Mouse (Mus musculus) midbrain, postnatal 0 days (tissue): ENCODE measurements around the gene Yars. TPM values are rescaled to one million over a fixed set of nuclear protein-coding genes. Genes with fewer than 3 reads are reported as not detected.
"Not testable (repeated sequence)": the region's sequence is repeated elsewhere in the genome, so short reads cannot be mapped to it uniquely, and the experiment has no call there.

ENCODE experiments used
- ATAC-seq: fragments of 200-750 bp; cut with Nextera tagmentation; 2 replicates; pipeline ENCODE4 v1.8.0; 2017; ENCODE audit warnings: moderate number of reproducible peaks, mild to moderate bottlenecking, moderate TSS enrichment, moderate library complexity; ENCODE audit not compliant: low FRiP score
- DNase-seq: peaks from one replicate; pipeline ENCODE4 v3.0.0-alpha.2; 2015; ENCODE audit warnings: low spot score
- H3K27ac ChIP-seq: fragments of 300-500 bp; sonication (generic); 2 replicates; pipeline ENCODE4 v1.5.1; 2014; ENCODE audit warnings: low read depth, mild to moderate bottlenecking, low read length, mixed read lengths
- H3K27me3 ChIP-seq: fragments of 300-500 bp; sonication (generic); 2 replicates; pipeline ENCODE4 v1.6.1; 2014; ENCODE audit warnings: low read length, control low read depth, mixed read lengths; ENCODE audit not compliant: insufficient read depth
- H3K36me3 ChIP-seq: fragments of 300-500 bp; sonication (generic); 2 replicates; pipeline ENCODE4 v1.6.1; 2014; ENCODE audit warnings: low read length, control low read depth, mixed read lengths; ENCODE audit not compliant: insufficient read depth
- H3K4me1 ChIP-seq: fragments of 300-500 bp; sonication (generic); 2 replicates; pipeline ENCODE4 v1.6.1; 2014; ENCODE audit warnings: mild to moderate bottlenecking, control low read depth, antibody characterized with exemption, low read length, mixed read lengths; ENCODE audit not compliant: insufficient read depth
- H3K4me2 ChIP-seq: fragments of 300-500 bp; sonication (generic); 2 replicates; pipeline ENCODE4 v1.6.1; 2014; ENCODE audit warnings: low read depth, mild to moderate bottlenecking, low read length, mixed read lengths; ENCODE audit not compliant: poor library complexity, severe bottlenecking
- H3K4me3 ChIP-seq: fragments of 300-500 bp; sonication (generic); 2 replicates; pipeline ENCODE4 v1.5.1; 2014; ENCODE audit warnings: low read depth, mild to moderate bottlenecking, low read length, moderate library complexity
- H3K9ac ChIP-seq: fragments of 300-500 bp; sonication (generic); replicated peaks from 2 replicates; pipeline ENCODE4 v1.6.1; 2014; ENCODE audit warnings: mild to moderate bottlenecking, low read length, moderate library complexity, mixed read lengths; ENCODE audit not compliant: poor library complexity, severe bottlenecking
- H3K9me3 ChIP-seq: fragments of 300-500 bp; sonication (generic); 2 replicates; pipeline ENCODE4 v1.6.1; 2016; ENCODE audit warnings: low read length, control low read depth
- CTCF ChIP-seq: IDR thresholded peaks from 2 replicates; pipeline ENCODE4 v1.5.1; 2016; ENCODE audit warnings: antibody characterized with exemption, mild to moderate bottlenecking
- WGBS: fragments of 180-500 bp; shearing (Covaris S2); extraction: QIAGEN DNeasy Blood & Tissue Kit; methylation state at CpG from one replicate; pipeline ENCODE4 v1.1.7; 2014; 5-methylcytosine and 5-hydroxymethylcytosine counted together
- polyA plus RNA-seq: library from polyadenylated mRNA; unstranded; fragments of >200 nt; fragmentation: Nextera tagmentation; extraction: Ambion mirVana; gene quantifications from 2 replicates; pipeline ENCODE4 v1.2.1, GENCODE M21; 2015
- total RNA-seq: library from RNA; depleted of rRNA; stranded (reverse); fragments of >200 nt; gene quantifications from 2 replicates; pipeline ENCODE4 v1.2.3, GENCODE M21; 2014

Yars gene
- total and polyA plus RNA-seq, 2 experiments from 2014 or later: 66.8 to 111 TPM

DNA sequence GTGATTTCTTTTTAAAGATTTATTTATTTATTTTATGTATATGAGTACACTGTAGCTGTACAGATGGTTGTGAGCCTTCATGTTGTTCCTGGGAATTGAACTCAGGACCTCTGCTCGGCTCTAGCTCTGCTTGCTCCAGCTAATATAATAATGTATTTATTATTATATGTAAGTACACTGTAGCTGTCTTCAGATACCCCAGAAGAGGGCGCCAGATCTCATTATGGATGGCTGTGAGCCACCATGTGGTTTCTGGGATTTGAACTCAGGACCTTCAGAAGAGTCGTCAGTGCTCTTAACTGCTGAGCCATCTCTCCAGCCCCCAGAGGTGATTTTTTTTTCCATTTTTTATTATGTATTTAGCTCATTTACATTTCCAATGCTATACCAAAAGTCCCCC lies 22.9 kb downstream of the Yars start:
- peak; percentile 60 for TF ChIP-seq CTCF
- H3K36me3 ChIP-seq: peaks cover 69% of the 10 kb centered on the region
- H3K27ac ChIP-seq, H3K9me3 ChIP-seq, ATAC-seq, H3K4me1 ChIP-seq, H3K27me3 ChIP-seq, H3K4me3 ChIP-seq, H3K4me2 ChIP-seq, H3K9ac ChIP-seq, DNase-seq: not testable (repeated sequence)
- WGBS: 71% methylated on average over 3 of the region's 3 CpGs

DNA sequence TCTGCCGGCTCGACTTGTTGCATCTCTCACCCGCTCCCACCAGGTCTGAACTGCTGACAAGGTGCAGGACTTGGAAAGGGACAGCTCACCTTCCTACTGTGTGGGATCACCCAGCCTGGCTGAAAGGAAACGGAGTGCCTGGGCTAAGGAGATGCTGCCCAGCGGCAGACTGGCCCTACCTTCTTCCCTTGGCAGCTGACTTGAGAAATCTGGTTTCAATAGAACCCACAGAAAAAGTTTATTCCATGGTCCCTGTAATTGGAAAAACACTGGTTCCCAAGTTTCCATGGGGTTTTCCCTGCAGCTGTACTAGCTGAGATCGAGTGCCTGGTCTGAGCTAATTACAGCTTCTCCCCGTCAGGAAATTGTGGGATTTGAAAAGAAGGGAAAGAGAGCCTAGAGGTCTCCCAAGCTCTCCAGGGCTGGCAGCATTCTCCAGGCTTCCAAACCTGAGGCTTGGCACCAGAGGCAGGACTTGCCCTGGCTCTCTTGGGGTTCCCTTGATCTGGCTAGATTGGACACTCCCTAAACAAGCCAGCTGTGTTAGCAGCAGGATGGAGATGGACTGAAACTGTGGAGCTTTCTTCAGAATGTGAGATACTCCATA lies 29.1 kb downstream of the Yars start:
- Histone ChIP-seq H3K9ac (no peak overlapping the region), H3K4me1 (no peaks in the 10 kb centered on the region), H3K9me3 (no peaks in the 10 kb centered on the region), H3K27ac (no peak overlapping the region), H3K4me2 (no peak overlapping the region), H3K27me3 (no peaks in the 10 kb centered on the region), H3K36me3 (peaks cover 85% of the 10 kb centered on the region), H3K4me3 (no peak overlapping the region)
- TF ChIP-seq CTCF: no peak
- WGBS: 87% methylated on average over 7 of the region's 7 CpGs
- no peak for ATAC-seq
- DNase-seq: no peak

DNA sequence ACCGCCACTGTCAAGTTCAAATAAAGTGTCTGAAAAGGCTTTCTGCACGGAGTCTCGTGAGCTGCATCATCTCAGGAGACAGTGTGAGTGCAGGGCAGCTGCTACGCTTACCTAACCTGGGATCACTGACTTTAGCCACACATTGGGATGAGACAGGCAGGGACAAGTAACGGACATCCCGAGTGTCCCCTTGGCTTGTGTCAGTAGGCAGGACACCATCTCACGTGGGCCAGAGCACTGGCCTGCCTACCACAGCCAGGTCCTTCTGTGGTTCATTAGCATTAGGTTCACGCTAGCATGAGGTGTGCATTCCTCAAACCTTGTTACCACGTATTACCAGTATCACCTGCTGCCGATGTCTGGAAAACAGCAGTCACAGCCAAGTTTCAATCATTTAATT lies 29.6 kb downstream of the Yars start:
- no peak for ATAC-seq
- TF ChIP-seq CTCF: no peak

DNA sequence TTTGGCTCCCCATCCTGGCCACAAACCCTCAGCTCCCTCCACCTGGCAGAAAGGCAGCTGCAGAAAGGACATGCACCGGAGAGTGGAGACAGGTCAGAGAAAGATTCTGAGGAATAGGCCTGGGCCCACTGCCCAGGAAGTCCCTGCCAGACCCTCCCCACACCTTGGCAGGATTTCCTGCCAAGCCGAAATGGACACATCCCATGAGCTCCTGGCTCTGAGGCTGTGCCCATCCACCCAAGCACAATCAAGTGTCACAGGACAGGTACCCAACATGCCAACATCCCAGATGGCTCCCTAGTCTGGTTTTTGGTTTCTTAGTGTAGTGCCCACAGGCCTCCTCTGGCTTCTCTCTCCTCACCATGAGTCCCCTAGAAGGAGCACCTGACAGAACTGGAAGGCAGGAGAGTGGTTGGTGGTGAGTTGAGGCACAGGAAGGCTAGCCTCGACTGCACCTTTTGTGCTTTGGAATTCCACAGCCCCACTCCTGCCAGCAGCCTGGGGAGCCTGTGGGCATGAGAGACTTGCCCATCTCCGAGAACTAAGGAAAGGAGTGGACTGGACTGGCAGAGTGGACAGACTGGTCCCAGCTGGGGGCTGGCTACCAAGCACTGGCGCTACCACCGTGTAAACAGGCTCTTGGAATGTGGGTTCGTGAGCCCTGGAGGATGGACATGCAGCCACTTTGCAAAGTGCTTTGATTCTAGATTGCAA lies 31.0 kb downstream of the Yars start:
- Histone ChIP-seq H3K27ac (no peak overlapping the region), H3K36me3 (peaks cover 85% of the 10 kb centered on the region)

More for the DNA sequence above, 29.6 kb downstream of the Yars start:
- no peak overlapping the region for H3K9ac ChIP-seq
- DNase-seq: no peak
- no peak overlapping the region for H3K27ac ChIP-seq
- WGBS: 83% methylated on average over 10 of the region's 10 CpGs
- no peak overlapping the region for H3K4me2 ChIP-seq
- no peaks in the 10 kb centered on the region for H3K4me1 ChIP-seq
- H3K4me3 ChIP-seq: no peak overlapping the region
- H3K9me3 ChIP-seq: no peaks in the 10 kb centered on the region
- H3K36me3 ChIP-seq: peaks cover 83% of the 10 kb centered on the region
- no peaks in the 10 kb centered on the region for H3K27me3 ChIP-seq

DNA sequence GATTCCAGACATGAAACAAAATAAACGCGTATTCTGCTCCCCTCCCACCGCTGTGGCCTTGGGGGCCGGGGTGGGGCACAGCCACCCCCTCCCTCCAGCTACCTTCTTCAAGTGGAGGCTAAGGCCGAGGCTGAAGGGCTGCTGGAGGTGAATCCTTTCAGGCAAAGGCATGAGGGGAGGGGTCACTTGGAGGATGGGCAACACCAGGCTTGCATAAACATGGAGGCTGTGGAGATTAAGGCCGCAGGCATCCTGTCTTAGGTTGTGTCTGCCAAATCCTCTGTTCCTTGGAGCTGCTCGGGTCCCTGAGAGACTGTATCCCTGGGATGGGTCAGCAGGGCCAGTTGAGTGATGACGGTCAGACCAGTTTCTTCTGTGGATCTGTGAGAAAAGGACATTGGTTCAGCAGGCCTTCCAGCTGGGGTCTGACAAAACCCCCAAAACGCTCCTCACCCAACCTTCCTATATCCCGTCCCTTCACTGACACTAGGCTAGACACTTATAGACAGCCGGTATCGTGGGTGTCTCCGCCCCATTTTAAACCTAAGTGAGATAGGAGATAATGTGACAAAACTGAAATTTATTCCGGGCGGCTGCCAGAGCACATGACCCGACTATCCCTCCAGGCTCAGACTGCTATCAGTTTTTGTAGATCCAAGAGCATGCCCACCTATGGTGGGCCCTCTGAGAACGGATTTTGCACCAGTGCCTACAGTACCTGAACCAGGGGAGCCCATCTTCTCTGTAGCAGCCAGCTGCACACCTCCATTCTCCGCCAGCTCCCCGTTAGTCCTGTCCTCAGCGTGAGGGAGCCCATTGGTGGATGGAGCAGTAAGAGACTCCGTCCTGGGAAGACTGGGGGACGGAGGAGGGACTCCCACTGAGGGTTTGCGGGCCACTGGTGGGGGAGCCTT lies 31.8 kb downstream of the Yars start:
- ATAC-seq (no peak), DNase-seq (no peak)
- no peak overlapping the region for H3K4me2 ChIP-seq
- no peak for TF ChIP-seq CTCF
- no peak overlapping the region for H3K4me3 ChIP-seq
- peaks cover 79% of the 10 kb centered on the region for H3K36me3 ChIP-seq
- peaks cover 7% of the 10 kb centered on the region; the same call in 1 of the 2 replicates for H3K4me1 ChIP-seq
- 0 out of 2 replicates have a peak overlapping the region, but pooled peaks have one; percentile 19 for H3K9ac ChIP-seq
- no peaks in the 10 kb centered on the region for H3K9me3 ChIP-seq
- no peak overlapping the region for H3K27ac ChIP-seq
- H3K27me3 ChIP-seq: no peaks in the 10 kb centered on the region
- 79% methylated on average over 23 of the region's 23 CpGs for WGBS

More for the DNA sequence above, 31.0 kb downstream of the Yars start:
- no peak overlapping the region for H3K4me2 ChIP-seq
- DNase-seq (no peak), ATAC-seq (no peak)
- no peak overlapping the region for H3K9ac ChIP-seq
- no peak for TF ChIP-seq CTCF
- no peaks in the 10 kb centered on the region for H3K9me3 ChIP-seq
- whole genome bisulfite sequencing: 78% methylated on average over 7 of the region's 7 CpGs
- no peak overlapping the region for H3K4me3 ChIP-seq
- no peaks in the 10 kb centered on the region for H3K4me1 ChIP-seq
- no peaks in the 10 kb centered on the region for H3K27me3 ChIP-seq
